Mouse (Mus musculus): ENCODE measurements around the gene Tm4sf20. TPM values are rescaled to one million over a fixed set of nuclear protein-coding genes. Genes with fewer than 3 reads are reported as not detected.

Tm4sf20 gene
- polyA plus RNA-seq, 1 experiment: not detected

- no peak overlapping the region for H3K4me2 ChIP-seq (ENCODE audit: low read depth)
- no peak for TF ChIP-seq REST (IDR thresholded peaks at IDR 0.05; ENCODE audit: insufficient read depth, insufficient read length)
- no peak for TF ChIP-seq SRF (IDR thresholded peaks at IDR 0.05; ENCODE audit: control insufficient read depth, insufficient read length, low read depth)
- TF ChIP-seq MAX (IDR thresholded peaks at IDR 0.05; ENCODE audit: low read depth): no peak
- no peak for TF ChIP-seq POLR2AphosphoS2 (IDR thresholded peaks at IDR 0.05; ENCODE audit: insufficient read length, low read depth)
- no peak for TF ChIP-seq USF1 (IDR thresholded peaks at IDR 0.05; ENCODE audit: low read depth)
- TF ChIP-seq E2F4 (IDR thresholded peaks at IDR 0.05; ENCODE audit: insufficient read depth): no peak
- TF ChIP-seq POLR2A (IDR thresholded peaks at IDR 0.05; ENCODE audit: insufficient read length, low read depth): no peak
- no peak for TF ChIP-seq CEBPB (IDR thresholded peaks at IDR 0.05; ENCODE audit: insufficient read depth, poor library complexity, severe bottlenecking)
- no peak for TF ChIP-seq TCF3 (IDR thresholded peaks at IDR 0.05; ENCODE audit: insufficient read length, low read depth)
- no peak for TF ChIP-seq MYOD1 (IDR thresholded peaks at IDR 0.05; ENCODE audit: control insufficient read depth in 1 of 3, insufficient read length in 2 of 3, low read depth in 2 of 3)
- TF ChIP-seq MYOG (IDR thresholded peaks at IDR 0.05; ENCODE audit: control insufficient read depth in 1 of 3, insufficient read depth in 1 of 3, insufficient read length in 2 of 3, low read depth in 2 of 3): no peak
- TF ChIP-seq TCF12 (IDR thresholded peaks at IDR 0.05; ENCODE audit: insufficient read depth, poor library complexity, severe bottlenecking): no peak
- no peaks in the 10 kb centered on the region for H3K79me2 ChIP-seq (ENCODE audit: control insufficient read depth, insufficient read depth)
- no peaks in the 10 kb centered on the region for H3K27me3 ChIP-seq (ENCODE audit: control insufficient read depth, insufficient read depth, insufficient read length)
- H3ac ChIP-seq (ENCODE audit: control insufficient read depth, insufficient read length): no peak overlapping the region
- no peak overlapping the region for H3K4me3 ChIP-seq
- H3K36me3 ChIP-seq (ENCODE audit: control insufficient read depth, insufficient read depth): no peaks in the 10 kb centered on the region
Observed at GRCm38 (mm10) chr1:82793110-82793509, 24.8 kb upstream of the Tm4sf20 start.

- Histone ChIP-seq H3K36me3 (ENCODE audit: control insufficient read depth, insufficient read depth) (no peaks in the 10 kb centered on the region), H3K4me3 (no peak overlapping the region), H3K79me2 (ENCODE audit: control insufficient read depth, insufficient read depth) (no peaks in the 10 kb centered on the region), H3K27me3 (ENCODE audit: control insufficient read depth, insufficient read depth, insufficient read length) (no peaks in the 10 kb centered on the region), H3K4me2 (ENCODE audit: low read depth) (no peak overlapping the region), H3ac (ENCODE audit: control insufficient read depth, insufficient read length) (no peak overlapping the region)
- no peak for TF ChIP-seq MYOG (IDR thresholded peaks at IDR 0.05; ENCODE audit: control insufficient read depth in 1 of 3, insufficient read depth in 1 of 3, insufficient read length in 2 of 3, low read depth in 2 of 3)
- no peak for TF ChIP-seq CEBPB (IDR thresholded peaks at IDR 0.05; ENCODE audit: insufficient read depth, poor library complexity, severe bottlenecking)
- TF ChIP-seq POLR2AphosphoS2 (IDR thresholded peaks at IDR 0.05; ENCODE audit: insufficient read length, low read depth): no peak
- TF ChIP-seq TCF3 (IDR thresholded peaks at IDR 0.05; ENCODE audit: insufficient read length, low read depth): no peak
- no peak for TF ChIP-seq POLR2A (IDR thresholded peaks at IDR 0.05; ENCODE audit: insufficient read length, low read depth)
- TF ChIP-seq TCF12 (IDR thresholded peaks at IDR 0.05; ENCODE audit: insufficient read depth, poor library complexity, severe bottlenecking): no peak
- TF ChIP-seq MYOD1 (IDR thresholded peaks at IDR 0.05; ENCODE audit: control insufficient read depth in 1 of 3, insufficient read length in 2 of 3, low read depth in 2 of 3): no peak
- TF ChIP-seq MAX (IDR thresholded peaks at IDR 0.05; ENCODE audit: low read depth): no peak
Observed at GRCm38 (mm10) chr1:82792238-82792637, 24.0 kb upstream of the Tm4sf20 start.

GRCm38 (mm10) chr1:82791105-82791504, 22.8 kb upstream of the Tm4sf20 start:
- no peaks in the 10 kb centered on the region for H3K36me3 ChIP-seq (ENCODE audit: control insufficient read depth, insufficient read depth)
- no peak overlapping the region for H3K4me3 ChIP-seq
- TF ChIP-seq TCF12 (IDR thresholded peaks at IDR 0.05; ENCODE audit: insufficient read depth, poor library complexity, severe bottlenecking): no peak
- no peak for TF ChIP-seq REST (IDR thresholded peaks at IDR 0.05; ENCODE audit: insufficient read depth, insufficient read length)

GRCm38 (mm10) chr1:82788070-82788469, 19.8 kb upstream of the Tm4sf20 start:
- no peaks in the 10 kb centered on the region for H3K36me3 ChIP-seq (ENCODE audit: control insufficient read depth, insufficient read depth)
- H3K79me2 ChIP-seq (ENCODE audit: control insufficient read depth, insufficient read depth): no peaks in the 10 kb centered on the region
- no peaks in the 10 kb centered on the region for H3K27me3 ChIP-seq (ENCODE audit: control insufficient read depth, insufficient read depth, insufficient read length)
- no peak overlapping the region for H3K4me3 ChIP-seq
- no peak for TF ChIP-seq MYOG (IDR thresholded peaks at IDR 0.05; ENCODE audit: control insufficient read depth in 1 of 3, insufficient read depth in 1 of 3, insufficient read length in 2 of 3, low read depth in 2 of 3)
- H3K4me2 ChIP-seq (ENCODE audit: low read depth): no peak overlapping the region
- H3ac ChIP-seq (ENCODE audit: control insufficient read depth, insufficient read length): no peak overlapping the region

More at GRCm38 (mm10) chr1:82791105-82791504, 22.8 kb upstream of the Tm4sf20 start:
- Histone ChIP-seq H3K27me3 (ENCODE audit: control insufficient read depth, insufficient read depth, insufficient read length) (no peaks in the 10 kb centered on the region), H3K4me2 (ENCODE audit: low read depth) (no peak overlapping the region), H3K79me2 (ENCODE audit: control insufficient read depth, insufficient read depth) (no peaks in the 10 kb centered on the region), H3ac (ENCODE audit: control insufficient read depth, insufficient read length) (no peak overlapping the region)

- Histone ChIP-seq H3ac (ENCODE audit: control insufficient read depth, insufficient read length) (no peak overlapping the region), H3K27me3 (ENCODE audit: control insufficient read depth, insufficient read depth, insufficient read length) (no peaks in the 10 kb centered on the region), H3K4me3 (no peak overlapping the region), H3K36me3 (ENCODE audit: control insufficient read depth, insufficient read depth) (no peaks in the 10 kb centered on the region), H3K4me2 (ENCODE audit: low read depth) (no peak overlapping the region), H3K79me2 (ENCODE audit: control insufficient read depth, insufficient read depth) (no peaks in the 10 kb centered on the region)
- no peak for TF ChIP-seq MYOG (IDR thresholded peaks at IDR 0.05; ENCODE audit: control insufficient read depth in 1 of 3, insufficient read depth in 1 of 3, insufficient read length in 2 of 3, low read depth in 2 of 3)
- TF ChIP-seq TCF3 (IDR thresholded peaks at IDR 0.05; ENCODE audit: insufficient read length, low read depth): no peak
- no peak for TF ChIP-seq SRF (IDR thresholded peaks at IDR 0.05; ENCODE audit: control insufficient read depth, insufficient read length, low read depth)
- TF ChIP-seq CEBPB (IDR thresholded peaks at IDR 0.05; ENCODE audit: insufficient read depth, poor library complexity, severe bottlenecking): no peak
- TF ChIP-seq E2F4 (IDR thresholded peaks at IDR 0.05; ENCODE audit: insufficient read depth): no peak
- TF ChIP-seq TCF12 (IDR thresholded peaks at IDR 0.05; ENCODE audit: insufficient read depth, poor library complexity, severe bottlenecking): no peak
- TF ChIP-seq REST (IDR thresholded peaks at IDR 0.05; ENCODE audit: insufficient read depth, insufficient read length): no peak
- no peak for TF ChIP-seq MAX (IDR thresholded peaks at IDR 0.05; ENCODE audit: low read depth)
- no peak for TF ChIP-seq POLR2AphosphoS2 (IDR thresholded peaks at IDR 0.05; ENCODE audit: insufficient read length, low read depth)
- no peak for TF ChIP-seq POLR2A (IDR thresholded peaks at IDR 0.05; ENCODE audit: insufficient read length, low read depth)
- TF ChIP-seq MYOD1 (IDR thresholded peaks at IDR 0.05; ENCODE audit: control insufficient read depth in 1 of 3, insufficient read length in 2 of 3, low read depth in 2 of 3): no peak
- TF ChIP-seq USF1 (IDR thresholded peaks at IDR 0.05; ENCODE audit: low read depth): no peak
Observed at GRCm38 (mm10) chr1:82787414-82787813, 19.2 kb upstream of the Tm4sf20 start.
